In genomic region chr2:76977650-76978049, GRCm38 (mm10) we compare ENCODE assay signal across 28 mouse cellular contexts. TPM values are rescaled to one million over a fixed set of nuclear protein-coding genes. Genes with fewer than 3 reads are reported as not detected.
DNase-seq lines count a peak whose midpoint lies in the region; ATAC-seq and TF ChIP-seq lines count a peak whose summit lies in the region.
"Had no signal": no experiment of that assay in that cellular context is flagged by ENCODE, and none has a peak within 500 bp of the region (broad histone marks: within the 10 kb centered on the region; RNA-seq: fewer than 3 reads in every experiment).

No protein-coding gene starts in this region.

- ATAC-seq in heart, embryonic 11.5 days (replicated peaks; ENCODE audit: insufficient number of reproducible peaks, low FRiP score, low TSS enrichment): no peak
- ATAC-seq in heart, embryonic 15.5 days (replicated peaks; ENCODE audit: insufficient number of reproducible peaks, insufficient read depth, low FRiP score, low read depth): no peak
- ATAC-seq: forebrain, embryonic 13.5 days; forebrain, embryonic 16.5 days; hindbrain, postnatal 0 days; inflammation-experienced regulatory T-cells, adult 6 months; intestine, embryonic 16.5 days; Patski had no signal

- peaks cover 28% of the 10 kb centered on the region for H3K36me3 ChIP-seq in heart, adult 2 months (ENCODE audit: control insufficient read depth, insufficient read depth, low read length)
- H3K36me3 ChIP-seq in heart, embryonic 11.5 days (ENCODE audit: control insufficient read depth, insufficient read depth, low read length): peaks cover 7% of the 10 kb centered on the region
- H3K36me3 ChIP-seq in heart, embryonic 15.5 days: peaks cover 33% of the 10 kb centered on the region; the same call in 1 of the 2 replicates
- peaks cover 34% of the 10 kb centered on the region for H3K36me3 ChIP-seq in myocyte (ENCODE audit: control insufficient read depth, insufficient read depth)
- H3K36me3 ChIP-seq: forebrain, embryonic 10.5 days; G1E had no signal

- peak; percentile 12; the same call in 1 of the 2 replicates for TF ChIP-seq CTCF in gastrocnemius, adult 2 months (IDR thresholded peaks at IDR 0.05)
- TF ChIP-seq CTCF in heart, adult 2 months (IDR thresholded peaks at IDR 0.05): 0 out of 2 replicates have a peak, but pooled peaks have one; percentile 8

- H3ac ChIP-seq in myocyte (ENCODE audit: control insufficient read depth, insufficient read length): no peak overlapping the region

- TF ChIP-seq POLR2A in heart, adult 2 months (IDR thresholded peaks at IDR 0.05; ENCODE audit: insufficient read depth, low read depth, low read length): peak; percentile 75
- TF ChIP-seq POLR2A in myocyte (IDR thresholded peaks at IDR 0.05; ENCODE audit: insufficient read length, low read depth): peak; percentile 53

- WGBS in heart, adult 2 months: 54% methylated on average over 6 of the region's 6 CpGs
- 73% methylated on average over 6 of the region's 6 CpGs for WGBS in heart, embryonic 11.5 days (ENCODE audit: insufficient replicate concordance)
- WGBS in heart, embryonic 15.5 days: 65% methylated on average over 6 of the region's 6 CpGs

- peak overlapping the region; percentile 81 for H3K4me3 ChIP-seq in gastrocnemius, adult 2 months
- H3K4me3 ChIP-seq in heart, adult 2 months: peak overlapping the region; percentile 3; the same call in 1 of the 2 replicates
- H3K4me3 ChIP-seq in heart, embryonic 11.5 days (ENCODE audit: low read depth, low read length): no peak overlapping the region
- no peak overlapping the region for H3K4me3 ChIP-seq in heart, embryonic 15.5 days
- H3K4me3 ChIP-seq in myocyte: no peak overlapping the region
- H3K4me3 ChIP-seq: forebrain, embryonic 10.5 days; forebrain, embryonic 13.5 days had no signal

- peak overlapping the region; percentile 80 for H3K27ac ChIP-seq in gastrocnemius, adult 2 months
- H3K27ac ChIP-seq in heart, adult 2 months: peak overlapping the region; percentile 38
- H3K27ac ChIP-seq in heart, embryonic 11.5 days (ENCODE audit: low read depth, low read length): no peak overlapping the region
- H3K27ac ChIP-seq in heart, embryonic 15.5 days: peak overlapping the region; percentile 0; the same call in 1 of the 2 replicates
- H3K27ac ChIP-seq: forebrain, embryonic 10.5 days; forebrain, embryonic 13.5 days; hindbrain, embryonic 14.5 days; hindbrain, postnatal 0 days; kidney, postnatal 0 days had no signal

- no peak overlapping the region for H3K4me2 ChIP-seq in heart, embryonic 11.5 days
- H3K4me2 ChIP-seq in heart, embryonic 15.5 days: peak overlapping the region; percentile 16
- H3K4me2 ChIP-seq in myocyte (ENCODE audit: low read depth): peak overlapping the region; percentile 46
- H3K4me2 ChIP-seq: forebrain, embryonic 13.5 days; hindbrain, embryonic 14.5 days had no signal

- peaks cover 3% of the 10 kb centered on the region for H3K4me1 ChIP-seq in heart, adult 2 months (ENCODE audit: control insufficient read depth, insufficient read depth, low read length)
- H3K4me1 ChIP-seq in heart, embryonic 11.5 days (ENCODE audit: control insufficient read depth, insufficient read depth, low read length): no peaks in the 10 kb centered on the region
- H3K4me1 ChIP-seq in heart, embryonic 15.5 days (replicated peaks): peaks cover 30% of the 10 kb centered on the region
- H3K4me1 ChIP-seq: forebrain, embryonic 10.5 days; forebrain, embryonic 13.5 days had no signal

- DNase-seq in gastrocnemius, adult 2 months: peak; percentile 67
- DNase-seq in gastrocnemius, postnatal 4 days (ENCODE audit: low spot score in 2 of 2): no peak
- peak in 1 of 2 experiments; percentile 23 for DNase-seq in heart, adult 2 months
- no peak for DNase-seq in heart, postnatal 25 days (ENCODE audit: low spot score)
- DNase-seq in frontal cortex, postnatal 10 days (ENCODE audit: low spot score in 2 of 2): no peak
- DNase-seq: adrenal gland, postnatal 10 days; B cell, adult 2 months; cerebellum, adult 18-20 months; cerebellum, adult 9-10 months; cerebellum, postnatal 14 days; gastrocnemius, postnatal 36 days; heart, postnatal 14 days; kidney, adult 18-20 months; kidney, adult 9 months had no signal

- H3K79me2 ChIP-seq in heart, adult 2 months (replicated peaks; ENCODE audit: control insufficient read depth, insufficient read depth, low read length): peaks cover 2% of the 10 kb centered on the region; the same call in 1 of the 2 replicates
- no peaks in the 10 kb centered on the region for H3K79me2 ChIP-seq in myocyte (ENCODE audit: control insufficient read depth, insufficient read depth)

- intact Hi-C loops in gastrocnemius, adult 2 months (cut with DNase I): no loop called here
- intact Hi-C loops in heart, adult 2 months (cut with DNase I): no loop called here
- intact Hi-C loops in heart, postnatal 25 days (cut with DNase I): loop anchor here (10.0 kb wide), 1 partner anchor 227 kb away; no protein-coding TSS in a partner anchor

- no peaks in the 10 kb centered on the region for H3K27me3 ChIP-seq in heart, adult 2 months (ENCODE audit: control insufficient read depth, insufficient read depth, low read length)
- H3K27me3 ChIP-seq in heart, embryonic 11.5 days (ENCODE audit: control insufficient read depth, insufficient read depth, low read length): no peaks in the 10 kb centered on the region
- H3K27me3 ChIP-seq in heart, embryonic 15.5 days: no peaks in the 10 kb centered on the region
- no peaks in the 10 kb centered on the region for H3K27me3 ChIP-seq in myocyte (ENCODE audit: control insufficient read depth, insufficient read depth, insufficient read length)
- H3K27me3 ChIP-seq: CH12.LX; forebrain, embryonic 13.5 days had no signal

- peak; percentile 92 for TF ChIP-seq EP300 in heart, adult 2 months (IDR thresholded peaks at IDR 0.05; ENCODE audit: insufficient read depth, low read depth, low read length)

- peak overlapping the region; percentile 46 for H3K9ac ChIP-seq in heart, adult 2 months (ENCODE audit: low read depth, low read length)
- H3K9ac ChIP-seq in heart, embryonic 11.5 days (ENCODE audit: low read depth, low read length): no peak overlapping the region
- no peak overlapping the region for H3K9ac ChIP-seq in heart, embryonic 15.5 days
- H3K9ac ChIP-seq: forebrain, embryonic 13.5 days; hindbrain, embryonic 14.5 days had no signal

- no peaks in the 10 kb centered on the region for H3K9me3 ChIP-seq in heart, embryonic 11.5 days (replicated peaks; ENCODE audit: control insufficient read depth, low read length)
- no peaks in the 10 kb centered on the region for H3K9me3 ChIP-seq in heart, embryonic 15.5 days (replicated peaks)
- H3K9me3 ChIP-seq: forebrain, embryonic 10.5 days; forebrain, embryonic 13.5 days had no signal

TF ChIP-seq in myocyte, 11 proteins besides CTCF, POLR2A, EP300 and RAD21:
- TF ChIP-seq POLR2AphosphoS2 (IDR thresholded peaks at IDR 0.05; ENCODE audit: insufficient read length, low read depth) (peak; percentile 93), TCF3 (IDR thresholded peaks at IDR 0.05; ENCODE audit: insufficient read length, low read depth) (no peak), TCF12 (IDR thresholded peaks at IDR 0.05; ENCODE audit: insufficient read depth, poor library complexity, severe bottlenecking) (no peak)

RNA-seq across cellular contexts. Expression of gene Ttn, which starts 4.7 kb away (rescaled TPM):
- total RNA-seq in gastrocnemius, adult 2 months (2021): 1,000 to 10,000 TPM; 6,941 to 7,187 TPM
- total RNA-seq in gastrocnemius, postnatal 4 days (2021): 1,000 to 10,000 TPM; 3,850 to 4,932 TPM
- 1,000 to 10,000 TPM; 2,567 to 3,090 TPM for total RNA-seq in heart, adult 2 months (2021)
- 88.4 and 181 TPM in 2 replicates for polyA plus RNA-seq in heart, adult 2 months (2012; rRNA removed)
- 378 and 608 TPM in 2 replicates for polyA plus RNA-seq in heart, embryonic 11.5 days (2014; fragmentation: Nextera tagmentation; extraction: Ambion mirVana)
- 583 and 694 TPM in 2 replicates for polyA plus RNA-seq in heart, embryonic 15.5 days (2015; fragmentation: Nextera tagmentation; extraction: Ambion mirVana)
- total RNA-seq in heart, postnatal 25 days (2021): 1,000 to 10,000 TPM; 2,867 to 3,123 TPM
- 24.2 TPM for polyA plus RNA-seq in myocyte (2012; fragmentation: generic; extraction: Trizol)
- polyA plus RNA-seq: G1E had no signal

Comparison
In these comparisons a context has a peak if more than half of its experiments do, and no peak if none do; other contexts are left out.
1. H3K4me3 ChIP-seq: peak in gastrocnemius, adult 2 months (single experiment) and heart, adult 2 months (single experiment); none in heart, embryonic 11.5 days (single experiment), heart, embryonic 15.5 days (single experiment) and myocyte (single experiment).